Mouse (Mus musculus) hindbrain, postnatal 0 days (tissue): ENCODE measurements around the gene Sv2c. TPM values are rescaled to one million over a fixed set of nuclear protein-coding genes. Genes with fewer than 3 reads are reported as not detected.

ENCODE experiments used
- ATAC-seq: fragments of 200-750 bp; cut with Nextera tagmentation; 2 replicates; pipeline ENCODE4 v1.8.0; 2017; ENCODE audit warnings: mild to moderate bottlenecking, moderate TSS enrichment, moderate library complexity
- DNase-seq: peaks from one replicate; pipeline ENCODE4 v3.0.0-alpha.2; 2015; ENCODE audit warnings: low spot score
- H3K27ac ChIP-seq: fragments of 300-500 bp; sonication (generic); 2 replicates; pipeline ENCODE4 v1.5.1; 2014; ENCODE audit warnings: mild to moderate bottlenecking
- H3K27me3 ChIP-seq: fragments of 300-500 bp; sonication (generic); 2 replicates; pipeline ENCODE4 v1.6.1; 2014; ENCODE audit warnings: low read length, mixed read lengths; ENCODE audit not compliant: insufficient read depth
- H3K36me3 ChIP-seq: fragments of 300-500 bp; sonication (generic); 2 replicates; pipeline ENCODE4 v1.6.1; 2014; ENCODE audit warnings: low read length, mixed read lengths; ENCODE audit not compliant: insufficient read depth
- H3K4me1 ChIP-seq: fragments of 300-500 bp; sonication (generic); 2 replicates; pipeline ENCODE4 v1.6.1; 2014; ENCODE audit warnings: antibody characterized with exemption, low read length, mixed read lengths; ENCODE audit not compliant: insufficient read depth
- H3K4me2 ChIP-seq: fragments of 300-500 bp; sonication (generic); 2 replicates; pipeline ENCODE4 v1.6.1; 2014; ENCODE audit warnings: low read depth, mild to moderate bottlenecking, low read length, moderate library complexity, mixed read lengths
- H3K4me3 ChIP-seq: fragments of 300-500 bp; sonication (generic); 2 replicates; pipeline ENCODE4 v1.5.1; 2014; ENCODE audit warnings: low read length
- H3K9ac ChIP-seq: fragments of 300-500 bp; sonication (generic); replicated peaks from 2 replicates; pipeline ENCODE4 v1.6.1; 2014; ENCODE audit warnings: mild to moderate bottlenecking, low read length, moderate library complexity, mixed read lengths
- H3K9me3 ChIP-seq: fragments of 300-500 bp; sonication (generic); 2 replicates; pipeline ENCODE4 v1.6.1; 2016; ENCODE audit warnings: low read length, mixed read lengths
- CTCF ChIP-seq: IDR thresholded peaks from 2 replicates; pipeline ENCODE4 v1.5.1; 2016; ENCODE audit warnings: antibody characterized with exemption, control low read depth, low read depth
- WGBS: fragments of 180-500 bp; shearing (Covaris S2); extraction: QIAGEN DNeasy Blood & Tissue Kit; methylation state at CpG from one replicate; pipeline ENCODE4 v1.1.7; 2014; 5-methylcytosine and 5-hydroxymethylcytosine counted together
- polyA plus RNA-seq: library from polyadenylated mRNA; unstranded; fragments of >200 nt; fragmentation: Nextera tagmentation; extraction: Ambion mirVana; gene quantifications from 2 replicates; pipeline ENCODE4 v1.2.1, GENCODE M21; 2015
- total RNA-seq: library from RNA; depleted of rRNA; stranded (reverse); fragments of >200 nt; gene quantifications from 2 replicates; pipeline ENCODE4 v1.2.3, GENCODE M21; 2014; rRNA removed

Sv2c gene
- total RNA-seq: 47.3 and 57.2 TPM in 2 replicates
- 23.7 and 30.4 TPM in 2 replicates for polyA plus RNA-seq

DNA sequence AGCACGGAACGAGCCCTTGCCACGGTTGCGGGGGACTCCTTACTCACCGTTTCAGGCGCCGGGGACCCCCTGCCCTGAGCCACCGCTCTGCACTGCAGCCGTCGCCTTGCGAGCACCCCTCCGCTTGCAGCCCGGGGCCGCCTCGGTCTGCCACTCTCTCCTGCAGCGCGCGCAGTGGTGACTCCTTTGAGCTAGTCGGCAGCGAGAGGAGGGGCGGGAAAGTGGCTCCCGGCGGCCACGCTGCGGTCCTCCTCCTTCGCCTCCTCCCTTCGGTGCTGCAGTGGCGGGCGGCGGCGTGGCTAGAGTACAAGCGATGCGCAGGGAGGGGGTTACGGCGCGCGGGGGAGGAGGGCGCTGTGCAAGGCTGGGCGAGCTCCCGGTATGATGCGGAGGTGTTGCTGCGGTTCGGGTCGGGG lies at the start of gene Sv2c:
Sv2c (minus strand) TSS at position 177 of the 416 bp plus-strand sequence.
- peak within 1 kb of the TSS; percentile 74 for H3K27ac ChIP-seq
- H3K4me2 ChIP-seq: peak within 1 kb of the TSS; percentile 89
- DNase-seq (peak; percentile 83), ATAC-seq (peak; percentile 66)
- H3K36me3 ChIP-seq: no peaks in the 10 kb centered on the region
- H3K4me1 ChIP-seq: no peaks in the 10 kb centered on the region; the same call in 1 of the 2 replicates
- under 1% methylated on average over 38 of the region's 44 CpGs for WGBS
- no peaks in the 10 kb centered on the region for H3K27me3 ChIP-seq
- H3K9ac ChIP-seq: peak within 1 kb of the TSS; percentile 52
- H3K4me3 ChIP-seq: peak within 1 kb of the TSS; percentile 55
- H3K9me3 ChIP-seq: no peaks in the 10 kb centered on the region
- TF ChIP-seq CTCF: no peak; the same call in 1 of the 2 replicates

DNA sequence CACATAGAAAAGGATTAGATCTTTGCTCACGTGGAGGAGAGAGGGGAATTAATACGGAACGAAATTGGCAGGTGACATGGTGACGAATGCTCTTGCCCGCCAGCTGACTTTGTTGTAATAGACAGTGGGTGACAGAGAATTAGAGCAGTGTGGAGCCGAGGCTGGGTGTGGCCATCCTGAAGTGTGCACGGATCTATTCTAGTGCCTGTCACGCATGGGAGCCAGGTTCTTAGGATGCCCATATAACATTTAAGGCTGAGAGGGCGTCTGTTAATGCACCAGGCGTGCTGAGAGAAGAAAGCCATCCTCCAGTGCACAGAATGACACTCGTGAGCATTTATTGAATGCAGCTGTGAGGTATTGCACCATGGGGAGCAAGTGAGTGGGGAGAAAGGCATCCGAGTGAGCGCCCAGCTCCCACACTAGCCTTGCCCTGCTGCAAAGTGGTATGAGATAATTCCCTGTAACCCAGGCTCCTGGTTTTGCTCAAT lies 48.3 kb upstream of the Sv2c start:
- no peak overlapping the region for H3K4me3 ChIP-seq
- no peaks in the 10 kb centered on the region for H3K4me1 ChIP-seq
- no peaks in the 10 kb centered on the region for H3K27me3 ChIP-seq
- H3K27ac ChIP-seq: peak overlapping the region; percentile 15; the same call in 1 of the 2 replicates
- peak overlapping the region; percentile 18; the same call in 1 of the 2 replicates for H3K4me2 ChIP-seq
- TF ChIP-seq CTCF: no peak
- no peaks in the 10 kb centered on the region for H3K9me3 ChIP-seq
- no peak overlapping the region for H3K9ac ChIP-seq
- 43% methylated on average over 13 of the region's 13 CpGs for WGBS
- peak; percentile 69 for ATAC-seq
- peak; percentile 38 for DNase-seq
- no peaks in the 10 kb centered on the region for H3K36me3 ChIP-seq

DNA sequence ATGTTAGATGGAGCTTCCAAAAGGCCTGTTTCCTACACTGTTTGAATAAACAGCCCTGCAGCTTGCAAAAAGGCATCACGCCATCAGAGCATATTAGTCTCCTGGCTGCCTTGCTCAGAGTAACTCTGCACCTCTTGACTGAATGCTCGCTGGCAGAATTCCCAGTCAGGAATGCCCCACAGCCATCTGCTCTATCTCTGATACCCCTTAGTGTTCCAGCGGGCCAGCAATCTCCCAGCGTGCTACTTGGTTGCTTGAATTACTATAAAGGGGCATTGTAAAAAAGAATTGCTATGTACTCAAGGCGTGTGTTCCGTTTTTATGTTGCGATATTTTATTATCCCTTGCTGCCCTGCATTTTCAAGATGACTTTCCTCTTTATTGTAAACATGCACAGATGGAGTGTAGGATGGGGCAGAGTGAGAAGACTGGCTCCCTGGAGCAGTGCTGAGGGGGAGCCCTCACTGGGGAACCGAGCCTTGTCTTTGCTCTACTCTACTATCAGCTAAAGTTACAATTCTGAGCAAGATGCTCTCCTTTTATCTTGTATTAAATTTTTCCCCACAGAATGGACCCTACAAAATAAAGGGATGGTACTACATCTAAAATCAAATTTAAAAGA lies 43.3 kb upstream of the Sv2c start:
- WGBS: 19% methylated on average over 8 of the region's 8 CpGs
- Histone ChIP-seq H3K36me3 (no peaks in the 10 kb centered on the region), H3K27ac (peak overlapping the region; percentile 65; the same call in 1 of the 2 replicates), H3K4me2 (peak overlapping the region; percentile 16; the same call in 1 of the 2 replicates), H3K27me3 (no peaks in the 10 kb centered on the region), H3K9ac (no peak overlapping the region), H3K4me3 (no peak overlapping the region), H3K4me1 (no peaks in the 10 kb centered on the region), H3K9me3 (no peaks in the 10 kb centered on the region)
- ATAC-seq (peak; percentile 94), DNase-seq (peak; percentile 93)
- no peak for TF ChIP-seq CTCF

DNA sequence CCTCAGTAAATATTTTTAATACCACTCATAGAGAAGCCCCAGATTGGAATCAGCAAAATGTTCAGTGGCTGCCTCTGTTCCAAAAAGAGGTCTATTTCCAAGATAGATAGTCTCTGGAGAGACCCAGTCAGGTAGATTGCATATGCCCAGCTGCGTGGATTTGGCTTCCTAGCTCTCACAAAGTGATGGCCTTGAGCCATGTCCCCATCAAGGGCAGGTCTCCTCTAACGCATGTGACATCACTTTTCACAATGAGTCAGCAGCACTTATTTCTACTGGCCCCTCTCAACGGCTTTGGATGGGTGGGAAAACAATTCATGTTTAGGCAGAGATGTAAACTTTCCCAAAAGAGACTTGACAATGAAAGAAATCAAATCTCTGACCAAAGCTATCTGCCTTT lies 41.3 kb upstream of the Sv2c start:
- no peak for ATAC-seq
- WGBS: 62% methylated on average over 3 of the region's 3 CpGs
- Histone ChIP-seq H3K9me3 (no peaks in the 10 kb centered on the region), H3K9ac (no peak overlapping the region), H3K27me3 (no peaks in the 10 kb centered on the region), H3K4me3 (no peak overlapping the region), H3K36me3 (no peaks in the 10 kb centered on the region), H3K27ac (no peak overlapping the region), H3K4me2 (no peak overlapping the region), H3K4me1 (no peaks in the 10 kb centered on the region)
- TF ChIP-seq CTCF: no peak
- DNase-seq: no peak

DNA sequence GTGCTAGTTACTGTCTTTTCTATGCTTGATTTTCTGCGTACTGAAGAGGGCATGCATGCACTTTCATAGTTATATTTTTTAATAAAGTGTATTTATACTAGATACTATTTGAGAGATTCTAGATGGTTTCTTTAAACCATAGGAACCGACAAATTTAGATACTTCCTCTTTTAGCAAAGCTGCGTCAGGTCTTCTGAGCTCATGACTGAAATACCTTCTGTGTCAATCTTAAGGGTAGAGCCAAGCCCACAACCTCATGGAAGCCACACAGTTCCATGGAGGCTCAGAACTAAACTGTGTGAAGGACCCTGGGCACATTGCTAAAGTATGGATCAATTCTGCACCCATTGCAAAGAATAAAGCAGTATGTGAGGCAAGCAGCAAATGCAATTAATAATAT lies 39.9 kb upstream of the Sv2c start:
- Histone ChIP-seq H3K4me2 (no peak overlapping the region), H3K4me1 (no peaks in the 10 kb centered on the region), H3K27ac (no peak overlapping the region), H3K9ac (no peak overlapping the region), H3K36me3 (no peaks in the 10 kb centered on the region), H3K27me3 (no peaks in the 10 kb centered on the region), H3K4me3 (no peak overlapping the region), H3K9me3 (no peaks in the 10 kb centered on the region)
- DNase-seq: no peak
- TF ChIP-seq CTCF: no peak
- 93% methylated on average over 3 of the region's 3 CpGs for WGBS
- ATAC-seq: no peak

DNA sequence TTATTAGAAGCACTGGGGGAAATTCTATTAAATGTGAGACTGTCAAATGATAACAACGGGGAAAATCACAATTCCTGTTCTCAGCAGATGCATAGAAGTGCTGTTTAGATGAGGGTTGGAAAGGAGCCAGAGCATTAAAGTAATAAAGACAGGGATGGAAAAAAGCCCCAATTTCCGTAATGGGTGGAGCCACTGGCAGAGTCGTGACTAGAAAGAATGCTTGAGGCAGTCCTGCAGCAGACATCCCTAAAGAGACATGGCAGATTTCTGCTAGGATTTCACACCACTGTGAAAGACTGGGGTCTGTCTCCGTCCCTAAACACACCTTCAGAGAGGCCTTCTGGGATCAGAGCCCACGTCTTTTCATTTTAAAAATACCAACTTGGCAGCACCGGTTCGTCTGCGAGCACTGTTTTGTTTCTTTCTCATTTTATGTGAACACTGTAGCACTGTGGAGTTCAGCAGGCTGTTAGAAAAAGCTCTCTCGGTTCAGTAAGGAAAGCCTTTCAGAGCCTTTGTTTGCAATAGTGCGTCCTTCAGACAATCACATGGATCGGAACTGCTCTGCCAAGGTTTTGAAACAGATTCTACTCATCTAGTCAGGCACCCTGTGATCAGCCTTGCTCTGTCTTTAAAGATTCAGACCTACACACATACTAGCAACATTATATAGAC lies 36.8 kb upstream of the Sv2c start:
- ATAC-seq: peak; percentile 38; the same call in 1 of the 2 replicates
- 33% methylated on average over 11 of the region's 11 CpGs for WGBS
- TF ChIP-seq CTCF: no peak
- Histone ChIP-seq H3K27me3 (no peaks in the 10 kb centered on the region), H3K4me1 (no peaks in the 10 kb centered on the region), H3K9me3 (no peaks in the 10 kb centered on the region), H3K36me3 (no peaks in the 10 kb centered on the region), H3K4me3 (no peak overlapping the region), H3K27ac (peak overlapping the region; percentile 54), H3K9ac (no peak overlapping the region), H3K4me2 (peak overlapping the region; percentile 8; the same call in 1 of the 2 replicates)
- DNase-seq: peak; percentile 39
